Mouse (Mus musculus): ENCODE measurements around the gene Pigk. TPM values are rescaled to one million over a fixed set of nuclear protein-coding genes. Genes with fewer than 3 reads are reported as not detected.

Gene Pigk
- polyA plus RNA-seq, 1 experiment: 3.9 TPM

- WGBS: 71% methylated on average over 10 of the region's 10 CpGs
- no peaks in the 10 kb centered on the region for H3K36me3 ChIP-seq (ENCODE audit: control insufficient read depth, insufficient read depth, low read length)
- H3K27me3 ChIP-seq (ENCODE audit: control insufficient read depth, insufficient read depth, low read length): no peaks in the 10 kb centered on the region
- H3K4me3 ChIP-seq (ENCODE audit: low read depth, low read length): no peak overlapping the region
- no peaks in the 10 kb centered on the region for H3K4me1 ChIP-seq (ENCODE audit: control insufficient read depth, insufficient read depth, insufficient read length, low read length)
- no peak for TF ChIP-seq CTCF (IDR thresholded peaks at IDR 0.05; ENCODE audit: extremely low read depth, insufficient read length, insufficient replicate concordance, low read depth, low read length)
- H3K27ac ChIP-seq (ENCODE audit: insufficient read depth, low read depth, low read length): no peak overlapping the region
These were observed 248.0 kb downstream of the Pigk start for GRCm38 (mm10) chr3:152961855-152962376.

DNA sequence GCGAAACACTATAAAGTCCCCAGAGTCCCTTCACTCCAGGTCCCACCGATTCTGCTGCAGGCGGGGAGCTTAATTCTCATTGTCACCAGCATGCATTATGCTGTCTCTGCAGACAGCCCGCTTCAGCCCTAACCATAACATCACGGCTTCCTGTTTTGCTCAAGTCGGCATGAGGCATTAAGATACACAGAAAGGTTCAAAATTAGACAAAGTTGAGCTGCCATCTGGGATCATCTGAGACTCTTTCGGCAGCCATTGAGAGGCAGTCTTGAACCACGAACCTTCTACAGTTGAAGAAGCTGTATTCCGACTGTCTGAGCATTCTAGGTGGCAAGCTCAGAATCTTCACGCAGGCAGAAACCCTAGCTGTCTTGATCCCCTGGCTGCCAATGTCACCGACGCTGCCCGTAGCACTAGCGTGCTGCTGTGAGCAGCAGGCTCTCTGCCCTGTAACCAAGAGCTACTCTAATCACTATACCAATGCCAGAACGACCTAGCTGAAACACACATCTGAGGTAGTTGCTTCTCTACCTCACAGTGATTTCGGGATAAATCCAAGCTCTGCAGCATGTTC lies 256.0 kb downstream of the Pigk start:
- Histone ChIP-seq H3K4me3 (ENCODE audit: low read depth, low read length) (no peak overlapping the region), H3K4me1 (ENCODE audit: control insufficient read depth, insufficient read depth, insufficient read length, low read length) (no peaks in the 10 kb centered on the region), H3K27ac (ENCODE audit: insufficient read depth, low read depth, low read length) (no peak overlapping the region), H3K27me3 (ENCODE audit: control insufficient read depth, insufficient read depth, low read length) (no peaks in the 10 kb centered on the region), H3K36me3 (ENCODE audit: control insufficient read depth, insufficient read depth, low read length) (no peaks in the 10 kb centered on the region)
- WGBS: 68% methylated on average over 16 of the region's 16 CpGs
- TF ChIP-seq POLR2A (IDR thresholded peaks at IDR 0.05; ENCODE audit: low read depth, low read length) (no peak), CTCF (IDR thresholded peaks at IDR 0.05; ENCODE audit: extremely low read depth, insufficient read length, insufficient replicate concordance, low read depth, low read length) (no peak)

- no peaks in the 10 kb centered on the region for H3K27me3 ChIP-seq (ENCODE audit: control insufficient read depth, insufficient read depth, low read length)
- 82% methylated on average over 4 of the region's 4 CpGs for WGBS
- H3K27ac ChIP-seq (ENCODE audit: insufficient read depth, low read depth, low read length): no peak overlapping the region
- TF ChIP-seq POLR2A (IDR thresholded peaks at IDR 0.05; ENCODE audit: low read depth, low read length): no peak
- TF ChIP-seq CTCF (IDR thresholded peaks at IDR 0.05; ENCODE audit: extremely low read depth, insufficient read length, insufficient replicate concordance, low read depth, low read length): no peak
- no peak overlapping the region for H3K4me3 ChIP-seq (ENCODE audit: low read depth, low read length)
- no peaks in the 10 kb centered on the region for H3K36me3 ChIP-seq (ENCODE audit: control insufficient read depth, insufficient read depth, low read length)
- no peaks in the 10 kb centered on the region for H3K4me1 ChIP-seq (ENCODE audit: control insufficient read depth, insufficient read depth, insufficient read length, low read length)
These were observed 257.5 kb downstream of the Pigk start for GRCm38 (mm10) chr3:152971373-152971772.

DNA sequence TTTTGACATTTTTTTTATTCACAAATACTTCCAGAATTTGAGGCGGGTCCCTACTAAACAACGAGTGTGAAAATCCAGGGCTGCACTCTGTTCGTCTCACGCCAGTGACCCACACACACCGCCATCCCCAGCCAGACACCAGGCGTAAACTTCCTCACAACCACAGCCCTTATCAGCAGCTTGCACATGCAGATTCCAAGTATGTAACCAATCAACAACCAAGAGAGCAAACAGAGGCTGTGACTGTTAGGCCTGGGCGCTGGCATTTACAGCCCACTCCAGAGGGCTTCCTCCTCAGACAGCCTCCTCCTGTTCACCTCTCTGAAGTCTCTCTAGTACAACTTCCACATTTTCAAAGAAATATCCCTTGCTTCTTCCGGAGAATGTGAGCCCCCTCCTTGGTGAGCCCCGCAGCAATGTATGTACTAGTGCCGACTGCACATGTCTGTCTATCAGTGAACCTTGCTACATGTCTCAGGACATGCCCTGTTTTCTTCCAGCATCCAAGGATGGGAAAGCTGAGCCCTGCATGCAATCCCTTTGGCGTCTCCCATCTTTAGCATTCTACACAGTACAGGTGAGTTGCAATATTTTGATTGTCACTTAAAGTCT lies 265.7 kb downstream of the Pigk start:
- Histone ChIP-seq H3K27me3 (ENCODE audit: control insufficient read depth, insufficient read depth, low read length) (peaks cover 4% of the 10 kb centered on the region; the same call in 1 of the 2 replicates), H3K27ac (ENCODE audit: insufficient read depth, low read depth, low read length) (no peak overlapping the region), H3K4me1 (ENCODE audit: control insufficient read depth, insufficient read depth, insufficient read length, low read length) (no peaks in the 10 kb centered on the region; the same call in 1 of the 2 replicates), H3K36me3 (ENCODE audit: control insufficient read depth, insufficient read depth, low read length) (no peaks in the 10 kb centered on the region), H3K4me3 (ENCODE audit: low read depth, low read length) (no peak overlapping the region)
- TF ChIP-seq CTCF (IDR thresholded peaks at IDR 0.05; ENCODE audit: extremely low read depth, insufficient read length, insufficient replicate concordance, low read depth, low read length): no peak
- TF ChIP-seq POLR2A (IDR thresholded peaks at IDR 0.05; ENCODE audit: low read depth, low read length): no peak
- WGBS: 37% methylated on average over 11 of the region's 11 CpGs

GRCm38 (mm10) chr3:152980431-152980830 lies 266.5 kb downstream of the Pigk start:
- no peak for TF ChIP-seq CTCF (IDR thresholded peaks at IDR 0.05; ENCODE audit: extremely low read depth, insufficient read length, insufficient replicate concordance, low read depth, low read length)
- Histone ChIP-seq H3K27ac (ENCODE audit: insufficient read depth, low read depth, low read length) (no peak overlapping the region), H3K4me1 (ENCODE audit: control insufficient read depth, insufficient read depth, insufficient read length, low read length) (no peaks in the 10 kb centered on the region; the same call in 1 of the 2 replicates), H3K27me3 (ENCODE audit: control insufficient read depth, insufficient read depth, low read length) (peaks cover 4% of the 10 kb centered on the region; the same call in 1 of the 2 replicates), H3K4me3 (ENCODE audit: low read depth, low read length) (no peak overlapping the region), H3K36me3 (ENCODE audit: control insufficient read depth, insufficient read depth, low read length) (no peaks in the 10 kb centered on the region)
- 29% methylated on average over 6 of the region's 6 CpGs for WGBS

- WGBS: 3% methylated on average over 47 of the region's 47 CpGs
- TF ChIP-seq CTCF (IDR thresholded peaks at IDR 0.05; ENCODE audit: extremely low read depth, insufficient read length, insufficient replicate concordance, low read depth, low read length) (no peak), POLR2A (IDR thresholded peaks at IDR 0.05; ENCODE audit: low read depth, low read length) (no peak)
- no peaks in the 10 kb centered on the region; the same call in 1 of the 2 replicates for H3K4me1 ChIP-seq (ENCODE audit: control insufficient read depth, insufficient read depth, insufficient read length, low read length)
- no peaks in the 10 kb centered on the region for H3K36me3 ChIP-seq (ENCODE audit: control insufficient read depth, insufficient read depth, low read length)
- H3K27ac ChIP-seq (ENCODE audit: insufficient read depth, low read depth, low read length): no peak overlapping the region
- peak overlapping the region; percentile 8; the same call in 1 of the 2 replicates for H3K4me3 ChIP-seq (ENCODE audit: low read depth, low read length)
- peaks cover 4% of the 10 kb centered on the region; the same call in 1 of the 2 replicates for H3K27me3 ChIP-seq (ENCODE audit: control insufficient read depth, insufficient read depth, low read length)
These were observed 267.4 kb downstream of the Pigk start for GRCm38 (mm10) chr3:152980978-152981974.
